Mouse (Mus musculus): ENCODE data around the gene Tmem107. TPM values are rescaled to one million over a fixed set of nuclear protein-coding genes. Genes with fewer than 3 reads are reported as not detected.
"Not testable (repeated sequence)": the region's sequence is repeated elsewhere in the genome, so short reads cannot be mapped to it uniquely, and the experiment has no call there.

Tmem107 gene
- polyA plus RNA-seq, 1 experiment from 2014 or later = 45.2 TPM

- Histone ChIP-seq H3K4me1 (ENCODE audit: control insufficient read depth, insufficient read depth, low read length) (peaks cover 45% of the 10 kb centered on the region), H3K9ac (ENCODE audit: low read length) (no peak overlapping the region), H3K36me3 (ENCODE audit: control insufficient read depth, insufficient read depth, low read length) (peaks cover 30% of the 10 kb centered on the region), H3K9me3 (replicated peaks; ENCODE audit: control insufficient read depth, low read length) (no peaks in the 10 kb centered on the region), H3K27me3 (replicated peaks; ENCODE audit: control insufficient read depth, insufficient read depth, low read length) (no peaks in the 10 kb centered on the region), H3K4me2 (ENCODE audit: low read length) (no peak overlapping the region), H3K27ac (ENCODE audit: low read depth, low read length) (no peak overlapping the region), H3K4me3 (ENCODE audit: low read depth, low read length) (no peak overlapping the region)
- ATAC-seq (no peak), DNase-seq (ENCODE audit: low spot score) (no peak)
- 82% methylated on average over 4 of the region's 4 CpGs for WGBS
Measured at GRCm38 (mm10) chr11:69092871-69093270, 22.3 kb downstream of the Tmem107 start.

GRCm38 (mm10) chr11:69093856-69094255 lies 23.2 kb downstream of the Tmem107 start:
- H3K9ac ChIP-seq (ENCODE audit: low read length); H3K9me3 ChIP-seq (replicated peaks; ENCODE audit: control insufficient read depth, low read length); DNase-seq (ENCODE audit: low spot score); H3K4me3 ChIP-seq (ENCODE audit: low read depth, low read length); H3K27ac ChIP-seq (ENCODE audit: low read depth, low read length); H3K27me3 ChIP-seq (replicated peaks; ENCODE audit: control insufficient read depth, insufficient read depth, low read length); H3K4me2 ChIP-seq (ENCODE audit: low read length); ATAC-seq: not testable (repeated sequence)
- H3K4me1 ChIP-seq (ENCODE audit: control insufficient read depth, insufficient read depth, low read length) = peaks cover 53% of the 10 kb centered on the region
- H3K36me3 ChIP-seq (ENCODE audit: control insufficient read depth, insufficient read depth, low read length) = peaks cover 30% of the 10 kb centered on the region
- 90% methylated on average over 7 of the region's 7 CpGs for WGBS

GRCm38 (mm10) chr11:69094697-69095429 lies 24.3 kb downstream of the Tmem107 start, which contains the start of gene Per1:
Gene Per1 (plus strand): TSS chr11:69095217.
- DNase-seq (ENCODE audit: low spot score) (peak; percentile 100), ATAC-seq (peak; percentile 93)
- peak within 1 kb of the TSS; percentile 34 for H3K4me3 ChIP-seq (ENCODE audit: low read depth, low read length)
- WGBS = under 1% methylated on average over 37 of the region's 37 CpGs
- H3K27ac ChIP-seq (ENCODE audit: low read depth, low read length) = peak within 1 kb of the TSS; percentile 74
- no peaks in the 10 kb centered on the region for H3K9me3 ChIP-seq (replicated peaks; ENCODE audit: control insufficient read depth, low read length)
- H3K27me3 ChIP-seq (replicated peaks; ENCODE audit: control insufficient read depth, insufficient read depth, low read length) = no peaks in the 10 kb centered on the region
- peak within 1 kb of the TSS; percentile 84 for H3K4me2 ChIP-seq (ENCODE audit: low read length)
- H3K9ac ChIP-seq (ENCODE audit: low read length) = peak within 1 kb of the TSS; percentile 33
- H3K4me1 ChIP-seq (ENCODE audit: control insufficient read depth, insufficient read depth, low read length) = peaks cover 52% of the 10 kb centered on the region
- H3K36me3 ChIP-seq (ENCODE audit: control insufficient read depth, insufficient read depth, low read length) = peaks cover 24% of the 10 kb centered on the region

- peak overlapping the region; percentile 34 for H3K4me3 ChIP-seq (ENCODE audit: low read depth, low read length)
- peak overlapping the region; percentile 33 for H3K9ac ChIP-seq (ENCODE audit: low read length)
- peaks cover 46% of the 10 kb centered on the region for H3K4me1 ChIP-seq (ENCODE audit: control insufficient read depth, insufficient read depth, low read length)
- no peak for DNase-seq (ENCODE audit: low spot score)
- H3K36me3 ChIP-seq (ENCODE audit: control insufficient read depth, insufficient read depth, low read length) = peaks cover 17% of the 10 kb centered on the region
- H3K9me3 ChIP-seq (replicated peaks; ENCODE audit: control insufficient read depth, low read length) = no peaks in the 10 kb centered on the region
- no peak overlapping the region for H3K27ac ChIP-seq (ENCODE audit: low read depth, low read length)
- WGBS = 3% methylated on average over 27 of the region's 27 CpGs
- peak overlapping the region; percentile 84 for H3K4me2 ChIP-seq (ENCODE audit: low read length)
- ATAC-seq = no peak
- H3K27me3 ChIP-seq (replicated peaks; ENCODE audit: control insufficient read depth, insufficient read depth, low read length) = no peaks in the 10 kb centered on the region
Measured at GRCm38 (mm10) chr11:69095511-69096231, 25.1 kb downstream of the Tmem107 start.

GRCm38 (mm10) chr11:69096360-69096986 lies 25.9 kb downstream of the Tmem107 start:
- H3K4me1 ChIP-seq (ENCODE audit: control insufficient read depth, insufficient read depth, low read length) = peaks cover 44% of the 10 kb centered on the region
- WGBS = 14% methylated on average over 9 of the region's 9 CpGs

GRCm38 (mm10) chr11:69096987-69097900 lies 26.6 kb downstream of the Tmem107 start:
- peak overlapping the region; percentile 74 for H3K27ac ChIP-seq (ENCODE audit: low read depth, low read length)
- 2% methylated on average over 29 of the region's 29 CpGs for WGBS
- peak overlapping the region; percentile 52 for H3K9ac ChIP-seq (ENCODE audit: low read length)
- DNase-seq (ENCODE audit: low spot score) (peak; percentile 92), ATAC-seq (peak; percentile 8; the same call in 1 of the 2 replicates)
- H3K4me2 ChIP-seq (ENCODE audit: low read length) = peak overlapping the region; percentile 84
- H3K4me3 ChIP-seq (ENCODE audit: low read depth, low read length) = peak overlapping the region; percentile 22
- peaks cover 19% of the 10 kb centered on the region for H3K36me3 ChIP-seq (ENCODE audit: control insufficient read depth, insufficient read depth, low read length)
- no peaks in the 10 kb centered on the region for H3K27me3 ChIP-seq (replicated peaks; ENCODE audit: control insufficient read depth, insufficient read depth, low read length)
- peaks cover 44% of the 10 kb centered on the region for H3K4me1 ChIP-seq (ENCODE audit: control insufficient read depth, insufficient read depth, low read length)
- no peaks in the 10 kb centered on the region for H3K9me3 ChIP-seq (replicated peaks; ENCODE audit: control insufficient read depth, low read length)

More at GRCm38 (mm10) chr11:69096360-69096986, 25.9 kb downstream of the Tmem107 start:
- Histone ChIP-seq H3K9ac (ENCODE audit: low read length) (peak overlapping the region; percentile 33; the same call in 1 of the 2 replicates), H3K36me3 (ENCODE audit: control insufficient read depth, insufficient read depth, low read length) (peaks cover 18% of the 10 kb centered on the region), H3K4me3 (ENCODE audit: low read depth, low read length) (peak overlapping the region; percentile 22), H3K27me3 (replicated peaks; ENCODE audit: control insufficient read depth, insufficient read depth, low read length) (no peaks in the 10 kb centered on the region), H3K27ac (ENCODE audit: low read depth, low read length) (peak overlapping the region; percentile 74; the same call in 1 of the 2 replicates), H3K4me2 (ENCODE audit: low read length) (peak overlapping the region; percentile 84), H3K9me3 (replicated peaks; ENCODE audit: control insufficient read depth, low read length) (no peaks in the 10 kb centered on the region)
- ATAC-seq = no peak
- no peak for DNase-seq (ENCODE audit: low spot score)

- peaks cover 23% of the 10 kb centered on the region for H3K36me3 ChIP-seq (ENCODE audit: control insufficient read depth, insufficient read depth, low read length)
- WGBS = 11% methylated on average over 8 of the region's 8 CpGs
- peak overlapping the region; percentile 74 for H3K27ac ChIP-seq (ENCODE audit: low read depth, low read length)
- H3K9me3 ChIP-seq (replicated peaks; ENCODE audit: control insufficient read depth, low read length) = no peaks in the 10 kb centered on the region
- ATAC-seq = no peak
- no peaks in the 10 kb centered on the region for H3K27me3 ChIP-seq (replicated peaks; ENCODE audit: control insufficient read depth, insufficient read depth, low read length)
- H3K4me3 ChIP-seq (ENCODE audit: low read depth, low read length) = peak overlapping the region; percentile 46
- peak overlapping the region; percentile 52 for H3K9ac ChIP-seq (ENCODE audit: low read length)
- peaks cover 44% of the 10 kb centered on the region for H3K4me1 ChIP-seq (ENCODE audit: control insufficient read depth, insufficient read depth, low read length)
- H3K4me2 ChIP-seq (ENCODE audit: low read length) = peak overlapping the region; percentile 84
- no peak for DNase-seq (ENCODE audit: low spot score)
Measured at GRCm38 (mm10) chr11:69098039-69098761, 27.6 kb downstream of the Tmem107 start.

Measured in forebrain, embryonic 14.5 days (tissue).